Mouse (Mus musculus) G1E (cell line): ENCODE measurements around the gene Taf4. TPM values are rescaled to one million over a fixed set of nuclear protein-coding genes. Genes with fewer than 3 reads are reported as not detected.

ENCODE experiments used
- ATAC-seq: 2 replicates; pipeline ENCODE4 v1.8.0; 2016; ENCODE audit warnings: mild to moderate bottlenecking; ENCODE audit not compliant: insufficient number of reproducible peaks, poor library complexity, low FRiP score, severe bottlenecking; ENCODE audit errors: extremely low read depth
- DNase-seq: peaks from one replicate; pipeline ENCODE4 v3.0.0; 2012; ENCODE audit warnings: low spot score
- H3K27me3 ChIP-seq: 2 replicates; pipeline ENCODE4 v1.6.1; 2012; ENCODE audit warnings: mild to moderate bottlenecking, low read length, inconsistent platforms; ENCODE audit not compliant: insufficient read depth
- H3K36me3 ChIP-seq: replicated peaks from 2 replicates; pipeline ENCODE3; 2012; ENCODE audit warnings: mild to moderate bottlenecking, inconsistent platforms
- H3K4me1 ChIP-seq: 2 replicates; pipeline ENCODE4 v1.6.1; 2012; ENCODE audit warnings: low read depth, low read length, inconsistent platforms, mixed read lengths; ENCODE audit not compliant: insufficient read depth
- H3K4me3 ChIP-seq: 2 replicates; pipeline ENCODE4 v1.5.1; 2012; ENCODE audit warnings: low read depth, mild to moderate bottlenecking, inconsistent platforms, low read length, moderate library complexity, mixed read lengths
- H3K9me3 ChIP-seq: replicated peaks from 2 replicates; pipeline ENCODE4 v1.6.1; 2012; ENCODE audit warnings: inconsistent platforms
- CTCF ChIP-seq: IDR thresholded peaks from 2 replicates; pipeline ENCODE4 v1.5.1; 2012; ENCODE audit warnings: low read depth, low read length, inconsistent platforms, mixed read lengths
- GATA1 ChIP-seq: IDR thresholded peaks from 2 replicates; pipeline ENCODE4 v1.6.1; 2012; ENCODE audit warnings: borderline replicate concordance, low read length, inconsistent platforms, mixed read lengths
- GATA2 ChIP-seq: IDR thresholded peaks from 2 replicates; pipeline ENCODE4 v1.6.1; 2012; ENCODE audit warnings: low read depth, low read length, inconsistent platforms, borderline replicate concordance
- POLR2AphosphoS5 ChIP-seq: IDR thresholded peaks from 2 replicates; pipeline ENCODE4 v1.6.1; 2012; ENCODE audit warnings: low read depth, low read length, inconsistent platforms; ENCODE audit not compliant: insufficient replicate concordance
- TAL1 ChIP-seq: conservative IDR thresholded peaks from 2 replicates; pipeline ENCODE4 v1.6.1; 2012; ENCODE audit warnings: low read depth, low read length, inconsistent platforms, mixed read lengths
- polyA plus RNA-seq: library from polyadenylated mRNA; stranded (reverse); fragments of >175 nt; gene quantifications from 2 replicates; pipeline ENCODE4 v1.2.3, GENCODE M21; 2012
- total RNA-seq, 2 experiments: library from RNA; stranded (forward) in 1 of 2; stranded (reverse) in 1 of 2; fragments of 200-1000 nt in 1 of 2; fragments of >200 nt in 1 of 2; fragmentation: Nextera tagmentation in 1 of 2; gene quantifications; 2 replicates each; pipeline ENCODE4 v1.2.3; 2014 to 2017

The Taf4 gene
- total and polyA plus RNA-seq, 3 experiments = 14.2 to 37.3 (median 29.3) TPM

GRCm38 (mm10) chr2:179914246-179914645 lies 62.2 kb downstream of the Taf4 start:
- Histone ChIP-seq H3K4me1 (no peaks in the 10 kb centered on the region), H3K4me3 (no peak overlapping the region), H3K9me3 (no peaks in the 10 kb centered on the region), H3K27me3 (no peaks in the 10 kb centered on the region), H3K36me3 (peaks cover 86% of the 10 kb centered on the region)
- ATAC-seq = no peak
- no peak for TF ChIP-seq POLR2AphosphoS5
- TF ChIP-seq TAL1 = no peak
- no peak for TF ChIP-seq GATA1
- no peak for TF ChIP-seq CTCF
- TF ChIP-seq GATA2 = no peak
- no peak for DNase-seq

GRCm38 (mm10) chr2:179913349-179913748 lies 63.1 kb downstream of the Taf4 start:
- H3K36me3 ChIP-seq = peaks cover 77% of the 10 kb centered on the region
- H3K4me1 ChIP-seq = no peaks in the 10 kb centered on the region
- H3K9me3 ChIP-seq = no peaks in the 10 kb centered on the region
- no peak for TF ChIP-seq CTCF
- no peak for TF ChIP-seq GATA2
- no peak for TF ChIP-seq TAL1
- no peak for TF ChIP-seq POLR2AphosphoS5
- TF ChIP-seq GATA1 = no peak
- H3K27me3 ChIP-seq = no peaks in the 10 kb centered on the region
- ATAC-seq (no peak), DNase-seq (no peak)
- H3K4me3 ChIP-seq = no peak overlapping the region

- ATAC-seq (no peak), DNase-seq (no peak)
- no peaks in the 10 kb centered on the region for H3K27me3 ChIP-seq
- TF ChIP-seq POLR2AphosphoS5 (no peak), GATA2 (no peak), CTCF (no peak), TAL1 (no peak), GATA1 (no peak)
- H3K4me1 ChIP-seq = no peaks in the 10 kb centered on the region
- no peaks in the 10 kb centered on the region for H3K9me3 ChIP-seq
- H3K4me3 ChIP-seq = no peak overlapping the region
- H3K36me3 ChIP-seq = peaks cover 73% of the 10 kb centered on the region
These were observed 63.5 kb downstream of the Taf4 start for GRCm38 (mm10) chr2:179912911-179913310.

- no peaks in the 10 kb centered on the region for H3K4me1 ChIP-seq
- DNase-seq (no peak), ATAC-seq (no peak)
- H3K9me3 ChIP-seq = no peaks in the 10 kb centered on the region
- H3K27me3 ChIP-seq = peaks cover 7% of the 10 kb centered on the region; the same call in 1 of the 2 replicates
- no peak for TF ChIP-seq POLR2AphosphoS5
- TF ChIP-seq CTCF = no peak
- no peak for TF ChIP-seq GATA1
- TF ChIP-seq TAL1 = no peak
- H3K36me3 ChIP-seq = no peaks in the 10 kb centered on the region
- H3K4me3 ChIP-seq = no peak overlapping the region
These were observed 79.5 kb downstream of the Taf4 start for GRCm38 (mm10) chr2:179896949-179897348.

GRCm38 (mm10) chr2:179891048-179891447 lies 85.4 kb downstream of the Taf4 start:
- H3K4me1 ChIP-seq = no peaks in the 10 kb centered on the region
- H3K36me3 ChIP-seq = no peaks in the 10 kb centered on the region
- H3K9me3 ChIP-seq = no peaks in the 10 kb centered on the region
- ATAC-seq = no peak
- TF ChIP-seq POLR2AphosphoS5 (no peak), GATA2 (no peak), TAL1 (no peak), CTCF (no peak), GATA1 (no peak)
- H3K27me3 ChIP-seq = peaks cover 3% of the 10 kb centered on the region; the same call in 1 of the 2 replicates
- no peak overlapping the region for H3K4me3 ChIP-seq
- DNase-seq = no peak

- Histone ChIP-seq H3K4me3 (no peak overlapping the region), H3K4me1 (no peaks in the 10 kb centered on the region), H3K36me3 (no peaks in the 10 kb centered on the region), H3K9me3 (no peaks in the 10 kb centered on the region; the same call in 1 of the 2 replicates), H3K27me3 (no peaks in the 10 kb centered on the region)
- ATAC-seq = no peak
- DNase-seq = no peak
- TF ChIP-seq TAL1 (no peak), CTCF (no peak), POLR2AphosphoS5 (no peak), GATA2 (no peak), GATA1 (no peak)
These were observed 91.9 kb downstream of the Taf4 start for GRCm38 (mm10) chr2:179884561-179884960.
